Mouse (Mus musculus): Measurements from ENCODE around the gene Eml1.

Eml1 gene

DNA sequence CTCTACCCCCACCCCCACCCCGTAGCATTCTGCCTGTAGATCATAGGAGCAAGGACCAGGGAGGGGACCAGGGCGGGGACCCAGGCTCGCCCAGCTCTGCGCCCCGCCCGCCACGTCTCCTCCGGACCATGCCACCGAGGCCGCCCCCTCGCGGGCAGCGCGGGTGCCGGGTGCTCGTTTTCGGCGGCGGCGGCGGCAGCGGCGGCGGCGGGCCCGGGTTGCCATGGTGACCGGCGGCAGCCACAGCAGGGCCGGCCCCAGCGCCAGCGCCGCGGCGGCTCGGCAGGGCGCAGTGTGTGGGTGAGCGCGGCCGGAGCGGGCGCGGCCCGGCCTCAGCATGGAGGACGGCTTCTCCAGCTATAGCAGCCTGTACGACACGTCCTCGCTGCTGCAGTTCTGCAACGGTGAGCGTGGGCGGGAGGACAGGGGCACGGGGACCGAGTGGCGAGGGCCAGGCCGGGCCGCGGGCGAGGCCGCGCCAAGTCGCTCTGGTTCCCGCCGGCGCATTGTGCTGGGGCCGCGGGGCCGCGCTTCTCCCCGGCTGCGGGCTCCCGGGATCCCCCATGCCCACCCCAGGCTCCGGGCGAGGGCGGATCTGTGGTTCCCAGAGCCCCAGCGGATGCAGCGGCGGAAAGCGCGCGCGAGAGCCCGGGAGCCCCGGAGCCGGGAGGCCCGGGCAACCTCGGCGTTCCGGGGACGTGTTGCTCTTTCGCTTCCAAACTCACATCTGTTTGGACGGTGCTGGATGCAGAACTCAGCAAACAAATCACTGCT, 52.3 kb downstream of the Eml1 start:
- peak; percentile 90 for DNase-seq (ENCODE audit: low spot score)

GRCm38 (mm10) chr12:108430964-108431363, 60.2 kb downstream of the Eml1 start:
- no peak for DNase-seq (ENCODE audit: low spot score)

GRCm38 (mm10) chr12:108431714-108432113, 61.0 kb downstream of the Eml1 start:
- no peak for DNase-seq (ENCODE audit: low spot score)

DNA sequence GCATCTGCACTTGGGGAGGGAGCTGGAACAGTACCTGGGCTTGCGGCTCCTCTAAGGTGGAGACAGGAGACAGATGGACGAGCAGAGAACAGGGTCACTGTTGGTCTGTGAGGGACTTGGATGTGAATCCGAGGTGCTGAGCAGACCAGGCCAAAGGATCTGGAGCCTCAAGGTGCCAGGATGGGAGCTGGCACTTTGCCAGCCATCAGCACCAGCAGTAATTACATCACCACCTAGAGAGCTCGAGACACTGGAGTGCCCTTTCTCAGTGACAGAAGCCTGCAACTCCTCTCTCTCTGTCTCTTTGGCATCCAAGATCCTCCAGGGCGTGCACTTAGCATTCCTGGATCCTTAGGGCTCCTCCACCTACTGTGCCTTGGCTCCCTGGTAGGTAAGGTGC, 61.8 kb downstream of the Eml1 start:
- DNase-seq (ENCODE audit: low spot score): no peak

DNA sequence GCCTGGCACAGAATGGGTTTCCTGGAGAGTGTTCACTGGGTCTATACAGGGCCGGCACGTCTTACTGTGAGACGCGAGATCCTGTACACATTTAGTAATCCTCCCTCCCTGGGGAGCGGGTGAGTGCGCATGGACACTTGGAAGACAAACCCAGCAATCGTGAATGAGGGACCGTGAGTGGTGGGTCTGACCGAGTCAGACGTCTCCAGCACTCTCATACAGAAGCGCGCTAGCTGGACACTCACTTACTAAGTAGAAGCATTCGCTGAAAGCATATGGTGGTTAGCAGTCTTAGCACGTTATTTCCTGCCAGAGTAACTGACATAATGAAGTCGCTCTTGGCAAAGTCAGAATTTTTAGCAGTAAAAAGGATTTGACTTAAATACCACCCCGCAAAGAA, 62.3 kb downstream of the Eml1 start:
- no peak for DNase-seq (ENCODE audit: low spot score)

DNA sequence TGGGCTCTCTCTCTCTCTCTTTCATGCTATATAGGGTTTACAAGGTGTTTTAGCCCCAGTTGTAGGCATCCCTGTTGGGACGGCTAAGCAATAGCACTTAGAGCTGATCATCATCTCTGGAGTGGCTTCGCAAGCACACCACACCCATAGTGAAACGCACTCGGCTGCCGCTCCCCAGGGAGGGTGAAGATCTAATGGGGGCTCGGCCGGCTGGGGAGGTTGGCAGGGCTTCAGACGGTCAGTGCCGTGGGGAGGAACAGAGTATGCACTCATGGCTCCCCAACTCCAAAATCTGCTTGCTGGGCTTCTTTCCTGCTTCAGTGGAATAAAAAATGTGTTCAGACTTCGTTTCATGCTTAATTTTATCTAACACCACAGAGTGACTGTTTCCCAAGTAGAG, 62.7 kb downstream of the Eml1 start:
- DNase-seq (ENCODE audit: low spot score): no peak

DNA sequence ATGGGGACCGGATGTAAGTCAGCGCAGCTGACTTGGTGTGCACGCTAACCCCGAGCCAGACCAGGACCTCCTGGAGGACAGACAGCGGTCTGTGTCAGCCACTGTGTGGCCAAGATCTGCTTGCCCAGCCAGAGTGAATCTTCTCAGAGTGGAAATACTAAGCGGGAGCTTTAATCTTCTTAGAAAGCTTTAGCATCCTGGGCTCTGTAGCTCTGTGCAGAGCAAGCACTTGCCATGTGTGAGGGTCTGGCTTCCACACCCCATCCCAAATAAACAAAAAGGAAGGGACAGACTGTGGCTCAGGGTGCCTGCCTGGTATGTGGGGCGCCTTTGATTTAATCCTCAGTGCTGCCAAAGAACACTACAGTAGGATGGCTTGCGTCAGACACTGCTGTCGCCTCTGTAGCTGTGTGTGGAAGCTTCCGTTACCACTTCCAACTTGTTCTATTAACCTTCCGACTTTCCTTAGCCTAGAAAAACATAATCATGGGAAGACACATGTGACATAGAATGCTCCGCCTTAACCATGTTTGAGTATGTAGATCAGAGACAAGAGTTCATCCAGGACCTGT, 64.8 kb downstream of the Eml1 start:
- no peak for DNase-seq (ENCODE audit: low spot score)

GRCm38 (mm10) chr12:108436029-108436923, 65.5 kb downstream of the Eml1 start:
- DNase-seq (ENCODE audit: low spot score): peak; percentile 49

DNA sequence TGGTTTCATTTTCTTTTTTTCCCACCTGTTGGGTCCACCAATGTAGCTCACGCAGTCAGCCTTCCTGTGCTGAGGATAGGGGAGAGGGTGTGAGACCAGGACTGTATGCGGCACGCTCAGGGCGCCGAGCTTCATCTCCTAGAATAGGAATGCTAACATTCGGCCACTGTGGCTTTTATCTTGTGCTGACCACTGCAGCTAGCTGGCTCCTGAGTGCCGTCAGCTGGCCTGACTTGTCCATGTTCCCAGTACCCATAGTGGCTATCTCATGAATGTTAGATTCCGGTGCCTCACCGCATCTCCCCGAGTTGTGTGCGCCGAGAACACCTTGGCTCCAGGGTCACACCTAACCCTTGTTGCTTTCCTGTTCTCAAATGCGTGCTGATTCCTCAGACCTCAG, 66.7 kb downstream of the Eml1 start:
- DNase-seq (ENCODE audit: low spot score): no peak

DNA sequence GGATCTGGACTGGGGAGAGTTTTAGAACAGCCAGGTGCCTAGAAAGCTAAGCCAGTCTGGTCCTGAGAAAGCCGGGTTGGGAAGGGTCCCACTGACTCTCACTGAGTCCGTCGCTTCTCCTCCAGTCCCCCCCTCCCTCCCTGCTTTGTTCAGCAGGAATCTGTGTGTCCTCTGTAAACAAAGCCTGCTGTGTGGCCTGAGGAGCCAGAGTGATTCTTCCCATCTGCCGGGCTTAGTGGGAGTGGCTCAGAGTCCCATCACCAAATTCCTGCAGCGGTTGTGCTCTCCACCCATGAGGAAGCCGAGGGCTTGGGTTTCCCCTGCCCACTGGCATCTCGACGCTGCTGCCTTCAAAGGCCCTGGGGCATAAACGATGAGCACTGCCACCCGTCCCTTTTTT, 72.5 kb downstream of the Eml1 start:
- peak; percentile 42 for DNase-seq (ENCODE audit: low spot score)

GRCm38 (mm10) chr12:108443708-108444107, 73.0 kb downstream of the Eml1 start:
- DNase-seq (ENCODE audit: low spot score): no peak

GRCm38 (mm10) chr12:108444166-108445115, 73.7 kb downstream of the Eml1 start:
- no peak for DNase-seq (ENCODE audit: low spot score)

DNA sequence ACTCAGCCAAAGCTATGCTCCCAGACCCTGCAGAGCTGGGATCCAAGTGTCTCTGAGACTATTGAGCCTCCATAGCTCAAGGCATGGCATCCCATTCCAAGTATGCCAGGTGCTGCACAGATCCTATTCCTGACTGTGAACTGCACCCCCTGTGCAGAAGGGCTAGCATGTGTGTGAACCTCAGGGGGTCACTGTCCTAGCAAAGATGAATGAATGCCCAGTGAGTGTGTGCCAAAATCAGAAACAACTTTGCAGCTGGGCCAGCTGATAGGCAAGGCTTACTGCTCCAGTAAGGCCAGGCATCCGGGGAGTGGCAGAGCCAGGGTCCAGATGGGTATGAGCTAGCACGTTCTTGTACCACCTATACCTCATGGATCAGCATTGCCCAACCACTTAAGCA, 76.0 kb downstream of the Eml1 start:
- DNase-seq (ENCODE audit: low spot score): no peak

DNA sequence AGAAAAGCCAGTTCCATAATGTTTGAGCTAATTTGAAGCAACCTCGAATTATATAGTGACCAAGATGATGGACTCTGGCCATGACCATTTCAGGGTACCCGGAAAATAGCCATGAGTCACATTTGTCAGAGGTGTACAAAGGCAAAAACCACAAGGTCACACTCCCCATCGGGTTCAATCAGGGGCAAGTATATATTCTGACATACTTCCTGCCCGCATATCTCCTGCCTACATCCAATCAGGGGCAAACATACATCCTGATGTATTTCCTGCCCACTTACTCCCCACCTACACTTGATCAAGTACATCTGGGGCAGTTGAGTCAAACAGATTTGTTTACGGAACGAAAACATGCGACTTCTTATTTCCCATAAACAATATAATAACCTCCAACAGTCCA, 77.6 kb downstream of the Eml1 start:
- DNase-seq (ENCODE audit: low spot score): no peak

DNA sequence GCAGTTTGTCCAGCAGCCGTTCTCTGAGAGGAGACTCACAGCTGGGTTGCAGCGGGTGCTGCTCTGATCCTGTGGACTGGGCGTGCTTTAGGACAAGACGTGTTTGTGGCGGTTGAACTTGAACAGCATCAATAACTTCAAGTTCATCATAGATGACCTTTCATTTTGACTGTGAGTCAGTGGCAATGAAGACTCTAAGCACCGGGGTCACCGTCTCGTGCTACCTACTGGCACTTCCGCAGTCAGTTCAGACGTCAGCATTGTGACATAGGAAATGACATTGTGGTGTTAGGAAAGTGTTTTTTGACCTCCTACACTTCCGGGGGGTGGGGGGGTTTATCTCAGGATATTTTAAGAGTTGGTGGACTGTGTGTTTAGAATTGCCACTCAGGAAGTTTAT, 79.2 kb downstream of the Eml1 start:
- DNase-seq (ENCODE audit: low spot score): no peak

DNA sequence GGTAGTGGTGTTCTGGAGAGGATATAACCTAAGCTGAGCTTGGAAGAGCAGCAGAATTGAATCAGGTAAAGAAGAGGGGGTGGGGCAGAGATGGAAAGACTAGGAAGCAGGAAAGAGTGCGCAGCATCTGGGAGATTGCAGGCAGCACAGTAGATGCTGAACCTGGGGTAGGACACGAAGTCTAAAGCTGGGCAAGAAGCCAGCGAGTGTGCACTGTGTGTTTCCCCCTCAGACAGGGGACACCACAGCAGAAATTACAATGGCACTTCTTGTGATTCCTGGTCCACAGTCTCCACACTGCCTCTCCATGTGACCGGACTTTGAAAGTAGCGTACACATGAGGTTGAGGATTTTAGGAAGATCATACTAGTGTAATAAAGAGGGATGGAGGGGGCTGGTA, 79.8 kb downstream of the Eml1 start:
- DNase-seq (ENCODE audit: low spot score): no peak

GRCm38 (mm10) chr12:108452151-108452874, 81.6 kb downstream of the Eml1 start:
- DNase-seq (ENCODE audit: low spot score): no peak

- no peak for DNase-seq (ENCODE audit: low spot score)
Measured at GRCm38 (mm10) chr12:108453561-108454044, 82.8 kb downstream of the Eml1 start.

GRCm38 (mm10) chr12:108455004-108455403, 84.2 kb downstream of the Eml1 start:
- peak; percentile 16 for DNase-seq (ENCODE audit: low spot score)

GRCm38 (mm10) chr12:108472898-108473297, 102.1 kb downstream of the Eml1 start:
- no peak for DNase-seq (ENCODE audit: low spot score)

DNA sequence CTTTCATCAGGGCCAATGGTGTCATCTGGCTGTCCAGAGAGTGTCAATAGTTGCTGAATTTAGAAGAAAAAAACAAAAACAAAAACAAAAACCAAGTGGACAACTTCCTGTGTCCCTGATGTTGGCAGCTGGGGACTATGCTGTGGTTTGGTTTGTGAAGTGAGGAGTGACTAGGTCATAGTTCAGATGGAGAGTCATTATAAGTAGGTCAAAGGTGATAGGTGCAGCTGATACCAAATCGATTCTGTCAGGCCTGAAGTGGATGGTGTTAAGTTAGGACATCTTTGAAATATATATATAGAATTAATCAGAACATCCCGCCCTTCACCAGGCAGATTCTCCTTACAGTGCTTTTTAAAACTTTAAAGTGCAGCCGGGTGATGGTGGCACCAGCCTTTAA, 103.7 kb downstream of the Eml1 start:
- no peak for DNase-seq (ENCODE audit: low spot score)
